Mouse (Mus musculus): ENCODE measurements around the gene Lias.

Gene Lias

DNA sequence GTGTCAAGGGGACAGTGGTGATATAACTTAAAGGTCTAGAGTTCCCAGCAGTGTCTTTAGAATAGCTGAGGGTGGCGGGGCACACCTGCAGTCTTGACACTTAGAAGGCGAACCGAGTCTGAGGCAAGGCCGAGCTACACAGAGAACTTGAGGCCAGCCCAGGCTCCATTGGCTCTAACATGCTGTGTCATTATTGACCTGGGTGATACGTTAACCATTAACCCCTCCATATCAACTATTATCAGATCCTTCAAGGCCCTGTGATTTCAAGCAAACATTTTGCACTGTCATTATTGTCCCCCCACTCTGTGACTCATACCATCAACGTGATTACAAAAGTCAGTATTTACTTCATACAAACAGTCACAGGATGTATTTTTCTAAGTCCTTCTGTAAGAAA lies 32.9 kb downstream of the Lias start:
- no peak for DNase-seq (ENCODE audit: low read depth, low spot score)

DNA sequence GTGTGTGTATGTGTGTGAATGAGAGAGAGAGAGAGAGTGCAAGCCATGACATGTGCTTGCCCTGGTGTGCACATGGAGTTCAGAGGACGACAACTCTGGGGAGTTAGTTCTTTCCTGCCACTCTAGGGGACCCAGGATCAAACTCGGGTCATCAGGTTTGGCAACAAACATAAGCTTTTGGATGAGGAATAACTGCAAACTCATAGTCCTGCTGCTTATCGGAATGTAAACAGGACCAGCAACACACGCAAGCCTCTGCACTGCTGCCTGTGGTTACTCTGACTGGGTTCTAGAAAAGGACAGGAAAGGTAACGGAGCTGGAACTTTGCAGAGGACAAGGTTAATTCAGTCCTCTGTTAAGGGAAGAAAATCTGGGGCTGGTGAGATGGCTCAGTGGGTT lies 34.0 kb downstream of the Lias start:
- no peak for DNase-seq (ENCODE audit: low read depth, low spot score)

DNA sequence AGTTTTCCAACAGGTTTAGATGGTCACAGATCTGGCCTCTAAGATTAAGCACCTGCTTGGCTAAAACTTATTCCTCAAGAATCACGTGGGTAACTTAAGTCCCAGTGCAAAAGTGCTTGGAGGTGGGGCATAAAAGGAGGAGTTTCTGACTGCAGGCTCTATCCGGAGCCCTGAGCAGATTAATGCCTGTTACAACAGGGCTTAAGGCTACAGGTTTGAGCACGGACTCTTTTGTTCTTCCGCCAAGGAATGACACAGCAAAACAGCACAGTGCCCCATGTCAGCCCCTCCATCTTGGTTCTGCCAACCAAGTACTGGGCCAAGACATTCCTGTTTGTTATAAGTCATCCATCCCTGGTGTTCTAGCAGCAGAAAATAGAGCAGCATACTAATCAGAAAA lies 37.0 kb downstream of the Lias start:
- DNase-seq (ENCODE audit: low read depth, low spot score): no peak

DNA sequence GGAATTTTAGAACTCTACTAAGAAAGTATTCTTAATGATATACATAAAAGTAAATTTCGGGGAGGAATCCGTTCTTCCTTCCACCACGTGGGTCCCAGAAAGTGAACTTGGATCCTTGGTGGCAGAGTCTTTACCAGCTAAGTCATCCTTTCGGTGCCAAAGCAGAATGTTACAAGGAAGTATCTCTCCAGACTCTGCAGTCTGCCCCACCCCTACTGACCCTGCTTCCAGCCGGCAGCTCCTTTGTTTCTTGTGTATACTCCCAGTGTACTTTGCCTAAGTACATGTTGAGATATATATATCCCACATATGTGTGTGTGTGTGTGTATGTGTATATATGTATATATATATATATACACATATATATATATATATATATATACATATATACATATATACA lies 38.1 kb downstream of the Lias start:
- DNase-seq (ENCODE audit: low read depth, low spot score): no peak

DNA sequence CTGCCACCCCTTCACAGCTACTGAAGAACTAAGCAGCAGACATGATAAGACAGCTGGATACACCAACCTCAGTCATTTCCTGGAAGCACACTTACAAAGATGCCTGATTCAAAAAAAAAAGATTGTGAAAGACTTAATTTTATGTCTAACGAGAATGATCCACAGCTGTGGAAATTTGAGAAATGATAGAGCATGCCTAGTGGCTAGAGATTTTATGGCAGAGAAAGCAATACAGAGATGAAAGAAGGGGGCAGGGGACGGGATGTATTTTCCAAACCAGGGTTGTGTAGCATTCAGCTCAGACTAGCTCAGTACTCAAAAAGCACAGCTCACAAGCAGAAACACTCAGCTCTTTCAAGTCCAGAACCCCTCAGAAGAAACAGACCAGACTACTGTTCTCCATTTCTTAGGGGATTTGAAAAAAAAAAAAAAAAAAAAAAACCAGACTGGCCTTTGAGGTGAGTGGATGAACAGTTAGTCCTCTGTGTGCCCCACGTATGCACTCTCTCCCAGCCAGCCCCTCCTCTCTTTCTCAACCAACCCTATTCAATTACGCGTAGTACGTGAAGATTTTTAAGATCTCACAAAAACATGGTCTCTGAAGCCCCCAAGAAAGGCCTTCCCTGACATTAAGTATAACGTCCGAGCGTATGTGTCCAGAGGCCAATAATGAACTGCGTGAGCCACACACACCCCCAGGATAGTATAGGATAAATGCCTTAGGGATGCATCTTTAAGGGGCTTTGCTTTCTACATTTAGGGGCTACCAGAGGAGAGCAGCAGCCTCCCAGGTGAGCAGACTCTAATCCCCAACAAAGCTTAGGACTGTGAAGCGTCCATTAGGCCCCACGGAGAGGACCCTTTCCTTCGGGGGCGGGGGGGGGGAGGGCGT lies 43.4 kb downstream of the Lias start:
- peak; percentile 63 for DNase-seq (ENCODE audit: low read depth, low spot score)

DNA sequence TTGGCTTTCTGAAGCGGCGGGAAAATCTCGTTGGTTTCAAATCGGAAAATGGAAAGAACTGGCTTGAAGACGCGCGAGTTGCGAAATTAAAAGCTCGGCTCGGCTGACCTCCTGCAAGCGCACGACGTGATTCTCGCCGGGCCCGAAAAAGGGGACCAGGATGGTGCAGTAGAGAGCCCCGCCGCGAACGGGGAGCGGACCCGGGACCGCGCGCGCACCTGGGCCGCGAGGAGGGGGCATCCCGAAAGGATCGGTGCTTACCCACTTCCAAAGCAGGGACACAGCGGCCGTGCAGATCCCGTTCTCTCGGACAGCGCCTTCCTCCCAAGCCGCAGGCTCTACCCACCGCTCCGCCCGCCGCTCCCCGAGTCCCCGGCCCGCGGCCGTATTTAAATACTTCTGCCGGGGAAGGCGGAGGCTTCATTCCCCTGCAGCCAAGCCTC lies 44.1 kb downstream of the Lias start:
- DNase-seq (ENCODE audit: low read depth, low spot score): peak; percentile 33

DNA sequence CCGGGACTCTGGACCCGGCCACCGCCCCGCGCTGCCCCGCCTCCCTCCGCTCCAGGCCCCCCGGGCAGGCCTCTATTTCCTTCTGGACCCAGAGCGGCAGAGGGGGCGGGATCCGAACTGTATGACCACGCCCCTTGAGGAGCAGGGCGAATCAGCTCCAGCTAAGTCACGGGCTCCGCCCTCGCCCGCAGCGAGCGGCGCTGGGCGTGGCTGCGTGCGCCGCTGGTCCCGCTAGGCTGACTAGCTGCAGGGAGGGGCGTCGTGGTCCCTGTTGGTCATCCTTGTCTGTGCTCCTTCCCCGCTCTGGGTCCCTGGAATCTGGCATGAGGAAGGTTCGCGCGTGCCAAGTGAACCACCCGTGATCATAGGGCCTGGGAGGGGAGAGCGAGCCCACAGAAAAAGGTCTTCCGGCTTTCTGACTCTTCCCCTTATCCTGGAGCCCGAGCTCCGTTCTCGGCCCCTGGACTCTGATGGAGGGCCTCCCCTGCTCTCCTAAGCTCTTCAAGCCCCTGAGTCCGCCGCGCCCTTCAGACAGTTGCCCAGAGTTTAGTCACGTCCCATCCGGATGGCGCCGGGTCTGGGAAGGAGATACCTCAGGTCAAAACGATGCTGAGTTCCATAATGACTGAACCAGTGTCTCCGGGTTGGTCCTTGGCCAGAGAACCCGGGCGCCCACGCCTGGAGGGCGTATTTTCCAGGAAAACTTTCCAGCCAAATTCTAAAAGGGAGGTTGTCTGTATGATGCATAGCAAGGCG lies 44.7 kb downstream of the Lias start, which contains the start of gene Ugdh:
Ugdh (minus strand) TSS at position 144 of the 756 bp plus-strand sequence.
- peak; percentile 98 for DNase-seq (ENCODE audit: low read depth, low spot score)

DNA sequence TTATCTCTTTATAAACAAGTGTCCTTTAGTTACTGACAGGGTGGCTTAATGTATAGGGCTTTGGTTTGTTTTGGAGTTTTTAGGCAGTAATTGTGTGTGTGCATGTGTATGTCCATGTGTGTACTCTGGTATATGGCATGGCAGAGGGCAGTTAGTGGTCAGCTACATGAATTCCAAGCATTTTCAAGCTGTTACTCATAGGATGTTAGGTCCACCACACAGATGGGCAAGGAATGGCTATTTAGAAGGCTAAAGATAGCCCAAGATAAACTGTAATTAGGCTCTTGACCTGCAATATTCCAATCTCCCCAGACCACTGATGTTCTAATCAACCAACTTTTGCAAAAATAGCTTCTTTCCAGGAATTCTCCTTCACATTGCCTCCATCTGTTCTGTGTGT lies 46.7 kb downstream of the Lias start:
- DNase-seq (ENCODE audit: low read depth, low spot score): no peak

DNA sequence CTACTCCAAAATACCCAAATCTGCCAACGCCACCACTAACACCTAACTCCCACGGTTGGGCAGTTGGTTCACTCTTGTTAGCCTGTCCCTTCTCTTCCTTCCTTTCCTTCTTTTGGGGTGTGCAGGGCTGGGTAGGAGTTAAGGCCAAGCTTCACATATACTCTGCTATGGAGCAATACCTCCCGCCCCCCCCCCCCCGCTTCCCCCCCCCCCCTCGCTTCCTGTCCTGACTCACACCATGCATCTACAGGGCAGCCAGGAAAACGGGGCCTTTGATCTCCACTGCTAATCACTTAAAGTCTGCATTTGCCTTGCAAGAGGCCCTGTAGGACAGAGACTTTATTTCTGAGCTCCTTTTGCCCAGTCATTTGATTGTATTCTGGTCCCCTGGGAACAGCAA lies 53.7 kb downstream of the Lias start:
- DNase-seq (ENCODE audit: low read depth, low spot score): no peak

DNA sequence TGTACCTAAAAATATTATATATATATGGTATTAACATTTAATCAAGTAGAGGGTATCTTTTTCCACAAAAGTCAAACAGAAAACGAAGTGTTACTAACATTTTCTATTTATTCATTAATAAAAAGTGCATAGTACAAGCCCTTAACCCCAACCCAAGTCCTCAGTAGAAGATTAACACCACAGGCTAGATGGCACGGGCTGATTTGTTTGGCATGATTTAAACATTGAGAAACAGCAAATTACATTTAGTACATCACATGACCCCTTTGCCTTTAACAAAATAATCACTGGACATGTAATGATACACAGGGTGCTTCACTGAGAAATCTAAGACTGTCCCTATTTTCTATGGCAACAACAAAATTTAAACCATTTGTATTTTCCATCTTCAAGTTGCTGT lies 55.5 kb downstream of the Lias start:
- no peak for DNase-seq (ENCODE audit: low read depth, low spot score)

DNA sequence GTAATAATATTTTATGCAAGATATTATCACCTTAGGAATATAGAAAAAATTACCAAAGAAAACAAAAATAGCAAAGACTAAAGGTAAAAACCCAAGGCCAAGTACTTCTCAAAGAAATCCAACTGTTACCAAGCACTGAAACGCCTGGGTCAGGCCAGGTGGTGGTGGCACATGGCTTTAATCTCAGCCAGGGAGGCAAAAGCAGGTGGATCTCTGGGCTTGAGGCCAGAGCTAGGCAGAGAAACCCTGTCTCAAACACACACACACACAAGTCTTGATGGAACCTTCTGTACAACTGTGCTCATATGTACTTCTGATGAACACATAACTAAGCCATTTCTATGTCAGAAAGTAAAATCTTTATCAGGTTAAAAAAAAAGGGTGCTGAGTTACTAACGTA lies 56.5 kb downstream of the Lias start:
- peak; percentile 96 for DNase-seq (ENCODE audit: low read depth, low spot score)

DNA sequence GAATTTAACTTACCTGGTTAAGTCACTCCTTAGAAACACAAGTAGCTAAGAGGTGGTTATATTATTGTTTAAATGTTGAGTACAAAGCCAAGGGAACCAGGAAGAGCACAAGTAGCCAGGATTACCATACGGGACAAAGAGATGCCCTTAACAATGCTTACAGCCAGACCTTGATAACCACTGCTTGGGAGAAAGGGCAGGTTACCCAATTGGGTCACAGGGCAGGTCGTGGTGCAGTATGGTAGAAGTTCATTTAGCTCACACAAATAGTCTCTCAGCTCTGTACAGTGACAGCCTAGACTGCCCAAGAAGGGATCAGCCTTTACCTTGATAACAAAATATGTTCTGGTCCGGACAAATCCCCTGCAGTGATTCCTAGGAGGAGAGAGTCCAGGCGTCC lies 57.6 kb downstream of the Lias start:
- DNase-seq (ENCODE audit: low read depth, low spot score): no peak

DNA sequence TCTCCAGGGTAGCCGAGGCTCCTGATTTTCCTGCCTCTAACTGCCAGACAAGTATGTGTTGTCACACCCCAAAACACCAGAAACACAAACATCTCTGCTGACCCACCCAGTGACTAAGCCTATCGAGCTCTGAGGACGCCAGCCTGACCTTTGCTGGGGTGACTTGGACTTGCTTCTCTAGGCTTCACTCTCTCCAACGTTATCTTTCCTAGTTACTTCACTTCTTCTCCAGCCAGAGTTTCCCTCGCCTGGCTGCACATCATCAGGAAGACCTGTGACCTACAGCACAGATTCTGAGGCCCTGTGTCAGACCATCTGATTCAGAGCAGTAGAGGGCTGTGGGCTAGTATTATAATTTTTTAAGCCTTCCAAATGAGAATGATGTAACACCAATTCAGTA lies 63.5 kb downstream of the Lias start:
- DNase-seq (ENCODE audit: low read depth, low spot score): no peak

DNA sequence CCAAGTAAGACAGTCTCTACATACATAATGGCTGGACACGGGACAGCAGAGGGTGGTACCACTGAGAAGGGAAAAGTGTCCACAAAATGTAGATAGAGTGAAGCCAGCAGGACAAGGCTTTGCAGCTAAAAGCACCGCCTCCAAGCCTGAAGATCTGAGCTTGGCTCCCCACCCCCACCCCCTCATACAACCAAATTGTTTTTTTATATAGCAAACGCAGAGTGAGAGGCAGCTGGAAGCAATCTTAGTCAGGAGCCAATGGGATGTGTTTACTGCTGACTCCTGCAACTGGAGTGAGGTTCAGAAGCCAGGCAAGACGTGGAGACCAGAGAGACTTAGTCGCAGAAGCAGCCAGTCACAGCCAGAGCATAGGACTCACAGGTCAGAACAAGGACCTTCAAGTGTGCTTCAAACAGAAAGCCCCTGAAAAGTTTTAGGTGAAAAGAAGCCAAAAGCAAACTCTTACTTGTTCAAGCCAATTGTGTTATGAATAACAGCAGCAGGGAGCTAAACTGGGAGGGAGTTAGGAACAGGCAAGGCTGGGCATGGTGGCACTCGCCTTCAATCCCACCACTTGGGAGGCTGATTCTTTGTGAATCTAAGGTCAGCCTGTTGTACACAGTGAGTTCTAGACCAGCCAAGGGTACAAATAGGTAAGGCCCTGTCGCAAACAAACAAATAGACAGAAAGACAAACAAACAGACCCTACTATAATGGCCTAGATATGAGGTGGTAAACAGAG lies 66.0 kb downstream of the Lias start:
- peak; percentile 45 for DNase-seq (ENCODE audit: low read depth, low spot score)

DNA sequence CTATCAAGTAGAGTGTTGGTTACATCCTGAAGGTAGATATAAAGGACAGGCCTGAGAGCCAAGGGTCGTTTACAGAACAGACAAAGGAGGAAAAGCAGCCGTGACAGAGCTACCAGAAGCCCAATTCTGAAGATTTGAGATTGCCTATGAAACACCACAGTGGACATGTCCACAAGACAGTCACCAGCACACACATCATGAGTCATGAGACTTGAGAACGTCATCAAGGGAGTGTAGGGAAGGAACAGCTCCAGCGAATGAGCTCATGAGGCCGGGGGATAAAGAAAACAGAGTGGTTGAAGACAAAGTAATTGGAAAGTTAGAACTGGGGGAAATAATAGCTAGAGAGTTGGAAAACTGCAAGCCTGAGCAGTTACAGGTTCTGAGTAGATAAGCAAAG lies 66.5 kb downstream of the Lias start:
- peak; percentile 18 for DNase-seq (ENCODE audit: low read depth, low spot score)

DNA sequence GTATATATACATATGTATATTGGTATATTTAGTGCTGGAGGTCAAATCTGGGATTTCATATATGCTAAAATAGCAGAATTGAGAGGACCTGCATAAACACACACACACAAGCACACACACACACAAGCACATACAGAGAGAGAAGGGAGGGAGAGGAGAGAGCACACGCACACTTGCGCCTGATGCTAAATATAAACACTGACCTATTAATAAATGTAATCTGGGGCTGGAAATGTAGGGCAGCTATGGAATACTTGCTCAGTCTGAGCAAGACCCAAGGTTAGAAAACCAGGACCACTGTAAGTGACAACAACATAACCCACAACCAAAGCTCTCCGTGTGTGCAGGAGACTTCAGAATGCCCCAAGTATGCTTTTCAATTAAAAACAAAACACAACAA lies 68.2 kb downstream of the Lias start:
- DNase-seq (ENCODE audit: low read depth, low spot score): peak; percentile 37
